Mouse (Mus musculus) C2C12 (cell line): ENCODE data around the gene Kctd4.

Source experiments
- CTCF ChIP-seq: IDR thresholded peaks from one replicate; pipeline ENCODE4 v1.5.1; 2011; ENCODE audit not compliant: control insufficient read depth, insufficient read depth, insufficient read length
- FOSL1 ChIP-seq: IDR thresholded peaks from one replicate; pipeline ENCODE4 v1.8.0; 2011; ENCODE audit warnings: mild to moderate bottlenecking, low read length; ENCODE audit not compliant: poor library complexity, insufficient read depth, severe bottlenecking
- MAX ChIP-seq: IDR thresholded peaks from one replicate; pipeline ENCODE4 v1.6.1; 2011; ENCODE audit warnings: mild to moderate bottlenecking, control low read depth
- USF1 ChIP-seq: IDR thresholded peaks from one replicate; pipeline ENCODE4 v1.6.1; 2011; ENCODE audit warnings: low read depth, mild to moderate bottlenecking, control low read depth, moderate library complexity

DNA sequence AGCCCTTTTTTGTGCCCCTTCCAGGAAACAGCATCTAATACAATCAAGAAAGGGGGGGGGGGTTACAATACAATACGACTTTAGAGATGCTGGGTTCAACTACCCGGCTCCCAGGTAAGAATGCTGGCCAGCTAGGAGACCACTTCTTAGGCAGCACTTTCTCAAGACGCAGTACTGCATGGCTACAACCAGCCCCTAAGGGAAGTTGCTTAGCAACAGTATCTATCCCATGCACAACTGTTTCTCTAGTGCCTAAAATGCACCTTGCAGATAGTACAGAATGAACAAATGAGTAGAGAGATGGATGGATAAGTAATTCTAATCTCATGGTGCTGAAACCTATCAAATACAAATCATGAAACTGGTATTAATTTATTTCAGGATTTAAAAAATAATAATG lies 7.1 kb upstream of the Kctd4 start:
- TF ChIP-seq CTCF (no peak), MAX (no peak), FOSL1 (no peak), USF1 (no peak)
